Mouse (Mus musculus) MEL (cell line): Measurements from ENCODE around the gene Chfr. TPM values are rescaled to one million over a fixed set of nuclear protein-coding genes. Genes with fewer than 3 reads are reported as not detected.

Experiments used
- DNase-seq: peaks from one replicate; pipeline ENCODE4 v3.0.0; 2011; ENCODE audit warnings: low read depth, low spot score
- H3K27ac ChIP-seq: 2 replicates; pipeline ENCODE4 v1.5.1; 2012; ENCODE audit warnings: low read depth, mild to moderate bottlenecking, control low read depth, low read length, moderate library complexity; ENCODE audit not compliant: control insufficient read depth
- H3K27me3 ChIP-seq, 2 experiments: fragments of 150-350 bp in 1 of 2; sonication (generic) in 1 of 2; 2 replicates each; pipeline ENCODE4 v1.6.1; 2012; ENCODE audit warnings: low read length in 2 of 2, mild to moderate bottlenecking in 2 of 2, improper control_type of control experiment in 1 of 2, moderate library complexity in 1 of 2; ENCODE audit not compliant: insufficient read depth in 2 of 2, control insufficient read depth in 1 of 2
- H3K36me3 ChIP-seq, 2 experiments: 2 replicates each; pipeline ENCODE4 v1.6.1; 2012 to 2014; ENCODE audit warnings: low read length in 2 of 2, improper control_type of control experiment in 1 of 2, inconsistent platforms in 1 of 2, mild to moderate bottlenecking in 1 of 2; ENCODE audit not compliant: insufficient read depth in 2 of 2, control insufficient read depth in 1 of 2
- H3K4me1 ChIP-seq, 2 experiments: fragments of 150-350 bp in 1 of 2; sonication (generic) in 1 of 2; 2 replicates each; pipeline ENCODE4 v1.6.1; 2012; ENCODE audit warnings: low read length in 2 of 2, improper control_type of control experiment in 1 of 2, mild to moderate bottlenecking in 1 of 2; ENCODE audit not compliant: insufficient read depth in 2 of 2, control insufficient read depth in 1 of 2
- H3K4me3 ChIP-seq, 2 experiments: fragments of 150-350 bp in 1 of 2; sonication (generic) in 1 of 2; 2 replicates each; pipeline ENCODE4 v1.5.1; 2012; ENCODE audit warnings: low read depth in 2 of 2, low read length in 2 of 2, mild to moderate bottlenecking in 2 of 2, moderate library complexity in 2 of 2, control low read depth in 1 of 2, improper control_type of control experiment in 1 of 2; ENCODE audit not compliant: control insufficient read depth in 1 of 2, insufficient read depth in 1 of 2
- H3K79me2 ChIP-seq: 2 replicates; pipeline ENCODE4 v1.6.1; 2012; ENCODE audit warnings: mild to moderate bottlenecking, low read length, moderate library complexity; ENCODE audit not compliant: control insufficient read depth, poor library complexity, insufficient read depth
- H3K9ac ChIP-seq: 2 replicates; pipeline ENCODE4 v1.6.1; 2012; ENCODE audit warnings: low read depth, mild to moderate bottlenecking, control low read depth, low read length, moderate library complexity; ENCODE audit not compliant: control insufficient read depth, poor library complexity, severe bottlenecking
- H3K9me3 ChIP-seq: fragments of 150-350 bp; sonication (generic); replicated peaks from 2 replicates; pipeline ENCODE4 v1.6.1; 2012; ENCODE audit warnings: mild to moderate bottlenecking, low read length, improper control_type of control experiment, moderate library complexity; ENCODE audit not compliant: insufficient read depth
- BHLHE40 ChIP-seq: IDR thresholded peaks from 2 replicates; pipeline ENCODE4 v1.6.1; 2012; ENCODE audit warnings: low read depth, mild to moderate bottlenecking, inconsistent platforms, low read length, improper control_type of control experiment, borderline replicate concordance
- CHD2 ChIP-seq: IDR thresholded peaks from 2 replicates; pipeline ENCODE4 v1.6.1; 2011; ENCODE audit warnings: low read length, improper control_type of control experiment
- E2F4 ChIP-seq: IDR thresholded peaks from 2 replicates; pipeline ENCODE4 v1.6.1; 2011; ENCODE audit warnings: low read depth, low read length, improper control_type of control experiment, borderline replicate concordance
- ETS1 ChIP-seq: IDR thresholded peaks from 2 replicates; pipeline ENCODE4 v1.6.1; 2012; ENCODE audit warnings: low read depth, mild to moderate bottlenecking, inconsistent platforms, low read length, improper control_type of control experiment, moderate library complexity
- GATA1 ChIP-seq: IDR thresholded peaks from 2 replicates; pipeline ENCODE4 v1.6.1; 2011; ENCODE audit warnings: low read depth, low read length, improper control_type of control experiment
- JUND ChIP-seq: IDR thresholded peaks from 2 replicates; pipeline ENCODE4 v1.6.1; 2011; ENCODE audit warnings: low read depth, mild to moderate bottlenecking, improper control_type of control experiment, low read length
- KAT2A ChIP-seq: conservative IDR thresholded peaks from 2 replicates; pipeline ENCODE4 v1.6.1; 2012; ENCODE audit warnings: low read depth, low read length, improper control_type of control experiment, inconsistent platforms
- MEF2A ChIP-seq: IDR thresholded peaks from 2 replicates; pipeline ENCODE4 v1.6.1; 2014; ENCODE audit warnings: low read depth, mild to moderate bottlenecking, inconsistent platforms, low read length, improper control_type of control experiment; ENCODE audit not compliant: poor library complexity, insufficient replicate concordance, severe bottlenecking; ENCODE audit errors: extremely low read depth
- MXI1 ChIP-seq: IDR thresholded peaks from 2 replicates; pipeline ENCODE4 v1.6.1; 2011; ENCODE audit warnings: mild to moderate bottlenecking, low read depth, low read length, improper control_type of control experiment
- MYC ChIP-seq: IDR thresholded peaks from 2 replicates; pipeline ENCODE4 v1.6.1; 2011; ENCODE audit warnings: low read depth, mild to moderate bottlenecking, low read length, improper control_type of control experiment, moderate library complexity
- NELFE ChIP-seq: IDR thresholded peaks from 2 replicates; pipeline ENCODE4 v1.6.1; 2011; ENCODE audit warnings: low read depth, low read length, improper control_type of control experiment
- NRF1 ChIP-seq: IDR thresholded peaks from 2 replicates; pipeline ENCODE4 v1.6.1; 2014; ENCODE audit warnings: low read depth, mild to moderate bottlenecking, inconsistent platforms, low read length, improper control_type of control experiment, moderate library complexity; ENCODE audit not compliant: poor library complexity, insufficient read depth, severe bottlenecking
- POLR2A ChIP-seq, 2 experiments: IDR thresholded peaks; 2 replicates each; pipeline ENCODE4 v1.6.1; 2011 to 2012; ENCODE audit warnings: low read length in 2 of 2, mild to moderate bottlenecking in 2 of 2, control low read depth in 1 of 2, improper control_type of control experiment in 1 of 2, low read depth in 1 of 2, moderate library complexity in 1 of 2; ENCODE audit not compliant: control insufficient read depth in 1 of 2, insufficient read depth in 1 of 2, poor library complexity in 1 of 2
- RCOR1 ChIP-seq: IDR thresholded peaks from 2 replicates; pipeline ENCODE4 v1.6.1; 2012; ENCODE audit warnings: low read depth, mild to moderate bottlenecking, inconsistent platforms, low read length, improper control_type of control experiment
- SIN3A ChIP-seq: IDR thresholded peaks from 2 replicates; pipeline ENCODE4 v1.6.1; 2012; ENCODE audit warnings: low read length, improper control_type of control experiment, inconsistent platforms
- TAL1 ChIP-seq: IDR thresholded peaks from 2 replicates; pipeline ENCODE4 v1.6.1; 2012; ENCODE audit warnings: mild to moderate bottlenecking, inconsistent platforms, low read length, moderate library complexity, mixed read lengths
- TBP ChIP-seq: IDR thresholded peaks from 2 replicates; pipeline ENCODE4 v1.8.0; 2011; ENCODE audit warnings: low read depth, low read length, improper control_type of control experiment
- TCF12 ChIP-seq: IDR thresholded peaks from 2 replicates; pipeline ENCODE4 v1.6.1; 2014; ENCODE audit warnings: low read depth, mild to moderate bottlenecking, inconsistent platforms, low read length, improper control_type of control experiment, moderate library complexity
- ZKSCAN1 ChIP-seq: IDR thresholded peaks from 2 replicates; pipeline ENCODE4 v1.6.1; 2012; ENCODE audit warnings: low read depth, mild to moderate bottlenecking, inconsistent platforms, low read length, improper control_type of control experiment, moderate library complexity
- ZNF384 ChIP-seq: IDR thresholded peaks from 2 replicates; pipeline ENCODE4 v1.6.1; 2012; ENCODE audit warnings: low read depth, mild to moderate bottlenecking, inconsistent platforms, low read length, improper control_type of control experiment
- polyA plus RNA-seq, 2 experiments: library from polyadenylated mRNA; stranded (reverse) in 1 of 2; unstranded in 1 of 2; fragments of >175 nt in 1 of 2; fragments of >200 nt in 1 of 2; gene quantifications; 2 replicates each; pipeline versions ENCODE4 v1.2.1 to v1.2.4; 2012; ENCODE audit warnings: low replicate concordance in 2 of 2, low read depth in 1 of 2; ENCODE audit not compliant: insufficient read length in 2 of 2, insufficient read depth in 1 of 2, missing spikeins in 1 of 2
- total RNA-seq: library from RNA; depleted of rRNA; stranded (reverse); fragments of 300-350 nt; gene quantifications from 2 replicates; pipeline ENCODE4 v1.2.3, GENCODE M21; 2012

Gene Chfr
- total and polyA plus RNA-seq, 3 experiments = 50.4 to 63.9 TPM; not detected in 1

GRCm38 (mm10) chr5:110102853-110103625 is 32.6 kb upstream of the Chfr start:
- Histone ChIP-seq H3K27ac (no peak overlapping the region), H3K36me3 (peaks cover 0 to 2% of the 10 kb centered on the region in 2 experiments; a peak in 2 of 4 replicates), H3K9me3 (no peaks in the 10 kb centered on the region), H3K4me3 (no peak overlapping the region), H3K27me3 (no peaks in the 10 kb centered on the region), H3K4me1 (peaks cover 0 to 6% of the 10 kb centered on the region in 2 experiments; a peak in 2 of 4 replicates), H3K79me2 (peaks cover 19% of the 10 kb centered on the region), H3K9ac (no peak overlapping the region)
- TF ChIP-seq CHD2 = no peak
- no peak for DNase-seq

- Histone ChIP-seq H3K9me3 (no peaks in the 10 kb centered on the region), H3K79me2 (peaks cover 19% of the 10 kb centered on the region), H3K9ac (no peak overlapping the region), H3K4me1 (peaks cover 6 to 7% of the 10 kb centered on the region in 2 experiments), H3K36me3 (peaks cover 0 to 8% of the 10 kb centered on the region in 2 experiments; a peak in 3 of 4 replicates), H3K27ac (no peak overlapping the region), H3K27me3 (no peaks in the 10 kb centered on the region), H3K4me3 (no peak overlapping the region)
- no peak for DNase-seq
- TF ChIP-seq MXI1 = no peak
- TF ChIP-seq TAL1 = no peak
- no peak for TF ChIP-seq MEF2A
- TF ChIP-seq CHD2 = no peak
- TF ChIP-seq POLR2A (IDR thresholded peaks at IDR 0.05; ENCODE audit: control insufficient read depth in 1 of 2, insufficient read depth in 1 of 2, low read depth in 1 of 2, low read length in 2 of 2, poor library complexity in 1 of 2) = no peak; a peak in 1 of 4 replicates
- no peak for TF ChIP-seq KAT2A
- no peak for TF ChIP-seq RCOR1
- TF ChIP-seq SIN3A = no peak
- no peak for TF ChIP-seq TCF12
Observed at GRCm38 (mm10) chr5:110103901-110104615, 31.6 kb upstream of the Chfr start.

- no peaks in the 10 kb centered on the region for H3K27me3 ChIP-seq
- peaks cover 0 to 8% of the 10 kb centered on the region in 2 experiments; a peak in 3 of 4 replicates for H3K36me3 ChIP-seq
- TF ChIP-seq ETS1 (no peak), MYC (no peak), NRF1 (no peak), POLR2A (IDR thresholded peaks at IDR 0.05; ENCODE audit: control insufficient read depth in 1 of 2, insufficient read depth in 1 of 2, low read depth in 1 of 2, low read length in 2 of 2, poor library complexity in 1 of 2) (no peak), JUND (no peak), KAT2A (no peak), BHLHE40 (no peak), CHD2 (no peak), NELFE (no peak), GATA1 (no peak), ZNF384 (no peak), ZKSCAN1 (no peak), E2F4 (no peak), TBP (no peak)
- H3K27ac ChIP-seq = no peak overlapping the region
- no peak overlapping the region for H3K9ac ChIP-seq
- H3K4me3 ChIP-seq = no peak overlapping the region
- H3K9me3 ChIP-seq = no peaks in the 10 kb centered on the region
- H3K4me1 ChIP-seq = peaks cover 6 to 7% of the 10 kb centered on the region in 2 experiments
- DNase-seq = no peak
- peaks cover 19% of the 10 kb centered on the region for H3K79me2 ChIP-seq
Observed at GRCm38 (mm10) chr5:110104616-110105380, 30.8 kb upstream of the Chfr start.
